In the genomic region with DNA sequence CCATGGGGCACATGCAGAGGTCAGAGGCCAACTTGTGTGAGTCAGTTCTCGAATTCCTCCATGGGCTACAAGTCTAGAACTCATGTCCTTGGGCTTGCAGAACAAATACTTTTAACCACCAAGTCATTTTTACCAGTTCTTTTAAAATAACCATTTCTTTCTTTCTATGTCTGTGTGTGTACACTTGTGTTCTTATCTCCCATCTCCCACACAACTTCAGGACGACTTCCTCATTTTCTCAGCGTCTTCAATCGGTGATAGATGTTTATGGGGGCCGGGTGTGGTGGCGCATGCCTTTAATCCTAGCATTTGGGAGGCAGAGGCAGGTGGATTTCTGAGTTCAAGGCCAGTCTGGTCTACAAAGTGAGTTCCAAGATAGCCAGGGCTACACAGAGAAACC, we compare ENCODE assay signal across 25 mouse cellular contexts. TPM values are rescaled to one million over a fixed set of nuclear protein-coding genes. Genes with fewer than 3 reads are reported as not detected.
"Had no signal": no experiment of that assay in that cellular context is flagged by ENCODE, and none has a peak within 500 bp of the region (broad histone marks: within the 10 kb centered on the region; RNA-seq: fewer than 3 reads in every experiment).

No protein-coding gene starts in this region.

- ATAC-seq: midbrain, embryonic 13.5 days; midbrain, embryonic 15.5 days had no signal

- H3K4me1 ChIP-seq: midbrain, embryonic 13.5 days; midbrain, embryonic 15.5 days; neural tube, embryonic 12.5 days had no signal

- H3K36me3 ChIP-seq: midbrain, embryonic 13.5 days; midbrain, embryonic 15.5 days; neural tube, embryonic 12.5 days had no signal

- H3K27ac ChIP-seq: liver, embryonic 14.5 days; macrophage; midbrain, embryonic 13.5 days; midbrain, embryonic 15.5 days; neural tube, embryonic 12.5 days had no signal

- DNase-seq: lung, adult 18-20 months; lung, postnatal 14 days; lung, postnatal 36 days; right cerebral cortex, postnatal 14 days; spleen, adult 18-20 months; thymus, adult 18-20 months; thymus, postnatal 14 days; thymus, postnatal 36 days had no signal

- H3K9me3 ChIP-seq: midbrain, embryonic 13.5 days; midbrain, embryonic 15.5 days; neural tube, embryonic 12.5 days had no signal

- H3K4me3 ChIP-seq: megakaryocyte, embryonic 14.5 days; midbrain, embryonic 13.5 days; midbrain, embryonic 15.5 days; neural tube, embryonic 12.5 days had no signal

- H3K9ac ChIP-seq: liver, embryonic 14.5 days; lung, embryonic 14.5 days; midbrain, embryonic 13.5 days; midbrain, embryonic 15.5 days; neural tube, embryonic 12.5 days had no signal

- H3K27me3 ChIP-seq: midbrain, embryonic 13.5 days; midbrain, embryonic 15.5 days; neural tube, embryonic 12.5 days had no signal

RNA-seq across cellular contexts. Expression of a gene that starts 31.8 kb away (rescaled TPM):
- total RNA-seq: megakaryocyte progenitor cell, adult 5-6 weeks; midbrain, postnatal 0 days; monocyte, adult 5-6 weeks; neutrophil, adult 5-6 weeks had no signal
- polyA plus RNA-seq: liver, embryonic 14.5 days; liver, embryonic 16.5 days; lung, embryonic 14.5 days; lung, embryonic 16.5 days; macrophage; midbrain, embryonic 15.5 days; midbrain, postnatal 0 days; neural tube, embryonic 12.5 days; small intestine, adult 2 months; stomach, embryonic 14.5 days; stomach, embryonic 16.5 days; thymus, postnatal 0 days had no signal
